Mouse (Mus musculus): Measurements from ENCODE around the gene D630045J12Rik. TPM values are rescaled to one million over a fixed set of nuclear protein-coding genes. Genes with fewer than 3 reads are reported as not detected.

The D630045J12Rik gene
- polyA plus RNA-seq, 1 experiment from 2014 or later = 2.6 TPM

- no peak overlapping the region for H3K4me2 ChIP-seq
Measured at GRCm38 (mm10) chr6:38242295-38242830, 11.4 kb downstream of the D630045J12Rik start.

GRCm38 (mm10) chr6:38241508-38241907, 12.3 kb downstream of the D630045J12Rik start:
- WGBS = 81% methylated on average over 4 of the region's 4 CpGs
- no peak overlapping the region for H3K9ac ChIP-seq
- H3K27ac ChIP-seq (ENCODE audit: poor library complexity, severe bottlenecking) = no peak overlapping the region
- no peak overlapping the region for H3K4me3 ChIP-seq
- peaks cover 10% of the 10 kb centered on the region for H3K4me1 ChIP-seq (replicated peaks)
- no peak for ATAC-seq (ENCODE audit: insufficient number of reproducible peaks, low FRiP score)
- H3K27me3 ChIP-seq (replicated peaks) = no peaks in the 10 kb centered on the region
- no peaks in the 10 kb centered on the region for H3K9me3 ChIP-seq (replicated peaks)
- no peak overlapping the region for H3K4me2 ChIP-seq
- no peaks in the 10 kb centered on the region for H3K36me3 ChIP-seq

More at GRCm38 (mm10) chr6:38242295-38242830, 11.4 kb downstream of the D630045J12Rik start:
- peaks cover 10% of the 10 kb centered on the region for H3K4me1 ChIP-seq (replicated peaks)
- no peaks in the 10 kb centered on the region for H3K36me3 ChIP-seq
- no peaks in the 10 kb centered on the region for H3K9me3 ChIP-seq (replicated peaks)
- H3K4me3 ChIP-seq = no peak overlapping the region
- H3K9ac ChIP-seq = no peak overlapping the region
- H3K27ac ChIP-seq (ENCODE audit: poor library complexity, severe bottlenecking) = no peak overlapping the region
- H3K27me3 ChIP-seq (replicated peaks) = no peaks in the 10 kb centered on the region
- WGBS = 82% methylated on average over 8 of the region's 8 CpGs
- no peak for ATAC-seq (ENCODE audit: insufficient number of reproducible peaks, low FRiP score)

- H3K4me3 ChIP-seq = no peak overlapping the region
- H3K4me1 ChIP-seq (replicated peaks) = peaks cover 10% of the 10 kb centered on the region
- no peak for ATAC-seq (ENCODE audit: insufficient number of reproducible peaks, low FRiP score)
- H3K9me3 ChIP-seq (replicated peaks) = no peaks in the 10 kb centered on the region
- H3K4me2 ChIP-seq = no peak overlapping the region
- H3K27ac ChIP-seq (ENCODE audit: poor library complexity, severe bottlenecking) = no peak overlapping the region
- H3K27me3 ChIP-seq (replicated peaks) = no peaks in the 10 kb centered on the region
- WGBS = 81% methylated on average over 5 of the region's 5 CpGs
- no peaks in the 10 kb centered on the region for H3K36me3 ChIP-seq
- H3K9ac ChIP-seq = no peak overlapping the region
Measured at GRCm38 (mm10) chr6:38240618-38241017, 13.2 kb downstream of the D630045J12Rik start.

- H3K4me3 ChIP-seq = no peak overlapping the region
- 73% methylated on average over 4 of the region's 4 CpGs for WGBS
- H3K27me3 ChIP-seq (replicated peaks) = no peaks in the 10 kb centered on the region
Measured at GRCm38 (mm10) chr6:38238382-38238781, 15.4 kb downstream of the D630045J12Rik start.

GRCm38 (mm10) chr6:38235991-38236658, 17.7 kb downstream of the D630045J12Rik start:
- Histone ChIP-seq H3K9ac (no peak overlapping the region), H3K4me3 (no peak overlapping the region)
- 77% methylated on average over 7 of the region's 7 CpGs for WGBS

More at GRCm38 (mm10) chr6:38238382-38238781, 15.4 kb downstream of the D630045J12Rik start:
- Histone ChIP-seq H3K36me3 (no peaks in the 10 kb centered on the region), H3K9ac (no peak overlapping the region), H3K27ac (ENCODE audit: poor library complexity, severe bottlenecking) (no peak overlapping the region), H3K4me2 (no peak overlapping the region), H3K9me3 (replicated peaks) (no peaks in the 10 kb centered on the region), H3K4me1 (replicated peaks) (peaks cover 4% of the 10 kb centered on the region)
- no peak for ATAC-seq (ENCODE audit: insufficient number of reproducible peaks, low FRiP score)

GRCm38 (mm10) chr6:38233803-38234202, 20.0 kb downstream of the D630045J12Rik start:
- no peak overlapping the region for H3K9ac ChIP-seq
- no peak overlapping the region for H3K27ac ChIP-seq (ENCODE audit: poor library complexity, severe bottlenecking)
- H3K27me3 ChIP-seq (replicated peaks) = no peaks in the 10 kb centered on the region
- no peak overlapping the region for H3K4me2 ChIP-seq
- peaks cover 11% of the 10 kb centered on the region for H3K4me1 ChIP-seq (replicated peaks)
- H3K4me3 ChIP-seq = no peak overlapping the region
- H3K9me3 ChIP-seq (replicated peaks) = 0 out of 2 replicates have a peak, but pooled peaks cover 1% of the 10 kb centered on the region
- no peak for ATAC-seq (ENCODE audit: insufficient number of reproducible peaks, low FRiP score)
- WGBS = 87% methylated on average over 3 of the region's 3 CpGs
- no peaks in the 10 kb centered on the region; the same call in 1 of the 2 replicates for H3K36me3 ChIP-seq

More at GRCm38 (mm10) chr6:38235991-38236658, 17.7 kb downstream of the D630045J12Rik start:
- H3K36me3 ChIP-seq = no peaks in the 10 kb centered on the region
- ATAC-seq (ENCODE audit: insufficient number of reproducible peaks, low FRiP score) = no peak
- no peaks in the 10 kb centered on the region for H3K27me3 ChIP-seq (replicated peaks)
- H3K27ac ChIP-seq (ENCODE audit: poor library complexity, severe bottlenecking) = no peak overlapping the region
- no peaks in the 10 kb centered on the region for H3K9me3 ChIP-seq (replicated peaks)
- H3K4me1 ChIP-seq (replicated peaks) = peaks cover 11% of the 10 kb centered on the region
- no peak overlapping the region for H3K4me2 ChIP-seq

GRCm38 (mm10) chr6:38232917-38233316, 20.9 kb downstream of the D630045J12Rik start:
- Histone ChIP-seq H3K9me3 (replicated peaks) (peaks cover 5% of the 10 kb centered on the region; the same call in 1 of the 2 replicates), H3K9ac (no peak overlapping the region), H3K4me2 (no peak overlapping the region), H3K27ac (ENCODE audit: poor library complexity, severe bottlenecking) (no peak overlapping the region), H3K27me3 (replicated peaks) (no peaks in the 10 kb centered on the region), H3K4me3 (no peak overlapping the region), H3K36me3 (no peaks in the 10 kb centered on the region; the same call in 1 of the 2 replicates), H3K4me1 (replicated peaks) (peaks cover 11% of the 10 kb centered on the region)
- no peak for ATAC-seq (ENCODE audit: insufficient number of reproducible peaks, low FRiP score)
- 84% methylated on average over 3 of the region's 3 CpGs for WGBS

- WGBS = 63% methylated on average over 4 of the region's 4 CpGs
- Histone ChIP-seq H3K27me3 (replicated peaks) (no peaks in the 10 kb centered on the region), H3K9ac (no peak overlapping the region), H3K4me3 (no peak overlapping the region), H3K27ac (ENCODE audit: poor library complexity, severe bottlenecking) (no peak overlapping the region), H3K36me3 (no peaks in the 10 kb centered on the region; the same call in 1 of the 2 replicates), H3K9me3 (replicated peaks) (peaks cover 5% of the 10 kb centered on the region; the same call in 1 of the 2 replicates), H3K4me1 (replicated peaks) (peaks cover 11% of the 10 kb centered on the region), H3K4me2 (no peak overlapping the region)
- ATAC-seq (ENCODE audit: insufficient number of reproducible peaks, low FRiP score) = no peak
Measured at GRCm38 (mm10) chr6:38231994-38232393, 21.8 kb downstream of the D630045J12Rik start.

GRCm38 (mm10) chr6:38224079-38224478, 29.7 kb downstream of the D630045J12Rik start:
- Histone ChIP-seq H3K36me3 (no peaks in the 10 kb centered on the region; the same call in 1 of the 2 replicates), H3K9me3 (replicated peaks) (peaks cover 5% of the 10 kb centered on the region; the same call in 1 of the 2 replicates), H3K27ac (ENCODE audit: poor library complexity, severe bottlenecking) (no peak overlapping the region), H3K4me3 (no peak overlapping the region), H3K9ac (no peak overlapping the region), H3K27me3 (replicated peaks) (no peaks in the 10 kb centered on the region), H3K4me2 (no peak overlapping the region), H3K4me1 (replicated peaks) (peaks cover 11% of the 10 kb centered on the region; the same call in 1 of the 2 replicates)
- WGBS = 26% methylated on average over 1 of the region's 1 CpGs
- no peak for ATAC-seq (ENCODE audit: insufficient number of reproducible peaks, low FRiP score)

GRCm38 (mm10) chr6:38219261-38219660, 34.5 kb downstream of the D630045J12Rik start:
- no peak overlapping the region for H3K9ac ChIP-seq
- ATAC-seq (ENCODE audit: insufficient number of reproducible peaks, low FRiP score) = no peak
- peaks cover 3% of the 10 kb centered on the region; the same call in 1 of the 2 replicates for H3K4me1 ChIP-seq (replicated peaks)
- no peaks in the 10 kb centered on the region for H3K27me3 ChIP-seq (replicated peaks)
- H3K27ac ChIP-seq (ENCODE audit: poor library complexity, severe bottlenecking) = no peak overlapping the region
- 90% methylated on average over 2 of the region's 2 CpGs for WGBS
- H3K36me3 ChIP-seq = no peaks in the 10 kb centered on the region
- H3K4me3 ChIP-seq = no peak overlapping the region
- no peaks in the 10 kb centered on the region for H3K9me3 ChIP-seq (replicated peaks)
- H3K4me2 ChIP-seq = no peak overlapping the region

- Histone ChIP-seq H3K27me3 (replicated peaks) (no peaks in the 10 kb centered on the region), H3K4me2 (no peak overlapping the region), H3K9me3 (replicated peaks) (peaks cover 10% of the 10 kb centered on the region), H3K36me3 (no peaks in the 10 kb centered on the region), H3K4me1 (replicated peaks) (no peaks in the 10 kb centered on the region), H3K27ac (ENCODE audit: poor library complexity, severe bottlenecking) (no peak overlapping the region), H3K9ac (no peak overlapping the region), H3K4me3 (no peak overlapping the region)
- 78% methylated on average over 14 of the region's 14 CpGs for WGBS
- no peak for ATAC-seq (ENCODE audit: insufficient number of reproducible peaks, low FRiP score)
Measured at GRCm38 (mm10) chr6:38215448-38216110, 38.2 kb downstream of the D630045J12Rik start.
